Mouse (Mus musculus) midbrain, embryonic 14.5 days (tissue): ENCODE data around the gene Ctnnal1. TPM values are rescaled to one million over a fixed set of nuclear protein-coding genes. Genes with fewer than 3 reads are reported as not detected.
"Not testable (repeated sequence)": the region's sequence is repeated elsewhere in the genome, so short reads cannot be mapped to it uniquely, and the experiment has no call there.

Experiments
- ATAC-seq: fragments of 200-750 bp; cut with Nextera tagmentation; 2 replicates; pipeline ENCODE4 v1.8.0; 2017; ENCODE audit warnings: moderate number of reproducible peaks, moderate library complexity; ENCODE audit not compliant: low FRiP score, low TSS enrichment
- DNase-seq: peaks from one replicate; pipeline ENCODE4 v3.0.0-alpha.2; 2015
- H3K27ac ChIP-seq: fragments of 300-500 bp; sonication (generic); replicated peaks from 2 replicates; pipeline ENCODE4 v1.5.1; 2014; ENCODE audit warnings: mild to moderate bottlenecking, low read depth, low read length, moderate library complexity
- H3K27me3 ChIP-seq: fragments of 300-500 bp; sonication (generic); 2 replicates; pipeline ENCODE4 v1.6.1; 2014; ENCODE audit warnings: low read length, control low read depth, mixed read lengths; ENCODE audit not compliant: control insufficient read depth, insufficient read depth
- H3K36me3 ChIP-seq: fragments of 300-500 bp; sonication (generic); 2 replicates; pipeline ENCODE4 v1.6.1; 2014; ENCODE audit warnings: low read length, control low read depth; ENCODE audit not compliant: control insufficient read depth, insufficient read depth
- H3K4me1 ChIP-seq: fragments of 300-500 bp; sonication (generic); 2 replicates; pipeline ENCODE4 v1.6.1; 2014; ENCODE audit warnings: mild to moderate bottlenecking, antibody characterized with exemption, low read length, control low read depth; ENCODE audit not compliant: control insufficient read depth, insufficient read depth
- H3K4me2 ChIP-seq: fragments of 300-500 bp; sonication (generic); 2 replicates; pipeline ENCODE4 v1.6.1; 2014; ENCODE audit warnings: mild to moderate bottlenecking, low read length, moderate library complexity
- H3K4me3 ChIP-seq: fragments of 300-500 bp; sonication (generic); replicated peaks from 2 replicates; pipeline ENCODE4 v1.5.1; 2014; ENCODE audit warnings: low read depth, low read length
- H3K9ac ChIP-seq: fragments of 300-500 bp; sonication (generic); replicated peaks from 2 replicates; pipeline ENCODE4 v1.6.1; 2014; ENCODE audit warnings: mild to moderate bottlenecking, low read length, moderate library complexity
- H3K9me3 ChIP-seq: fragments of 300-500 bp; sonication (generic); 2 replicates; pipeline ENCODE4 v1.6.1; 2016; ENCODE audit warnings: low read length, control low read depth, mixed read lengths; ENCODE audit not compliant: control insufficient read depth
- WGBS: fragments of 180-500 bp; shearing (Covaris S2); extraction: QIAGEN DNeasy Blood & Tissue Kit; methylation state at CpG from one replicate; pipeline ENCODE4 v1.1.7; 2014; 5-methylcytosine and 5-hydroxymethylcytosine counted together
- polyA plus RNA-seq: library from polyadenylated mRNA; unstranded; fragments of >200 nt; fragmentation: Nextera tagmentation; extraction: Ambion mirVana; gene quantifications from 2 replicates; pipeline ENCODE4 v1.2.1, GENCODE M21; 2014

The Ctnnal1 gene
- polyA plus RNA-seq, 1 experiment from 2014 or later, result 13.0 TPM

- peaks cover 42% of the 10 kb centered on the region for H3K36me3 ChIP-seq
- no peak overlapping the region for H3K4me3 ChIP-seq
- ATAC-seq (no peak), DNase-seq (no peak)
- no peaks in the 10 kb centered on the region for H3K9me3 ChIP-seq
- no peak overlapping the region for H3K27ac ChIP-seq
- H3K4me1 ChIP-seq, result no peaks in the 10 kb centered on the region
- no peaks in the 10 kb centered on the region for H3K27me3 ChIP-seq
- no peak overlapping the region for H3K4me2 ChIP-seq
- H3K9ac ChIP-seq, result no peak overlapping the region
- 90% methylated on average over 8 of the region's 8 CpGs for WGBS
These were observed 34.2 kb upstream of the Ctnnal1 start for GRCm38 (mm10) chr4:56899216-56899615.

GRCm38 (mm10) chr4:56897511-56897910, 32.5 kb upstream of the Ctnnal1 start:
- Histone ChIP-seq H3K4me1 (no peaks in the 10 kb centered on the region), H3K9me3 (no peaks in the 10 kb centered on the region), H3K36me3 (peaks cover 26% of the 10 kb centered on the region), H3K4me3 (no peak overlapping the region), H3K27me3 (no peaks in the 10 kb centered on the region), H3K9ac (no peak overlapping the region), H3K4me2 (no peak overlapping the region), H3K27ac (no peak overlapping the region)
- 83% methylated on average over 3 of the region's 3 CpGs for WGBS
- no peak for ATAC-seq
- no peak for DNase-seq

- Histone ChIP-seq H3K27ac (no peak overlapping the region), H3K9me3 (no peaks in the 10 kb centered on the region), H3K4me1 (no peaks in the 10 kb centered on the region), H3K4me3 (no peak overlapping the region), H3K36me3 (peaks cover 22% of the 10 kb centered on the region), H3K4me2 (no peak overlapping the region), H3K27me3 (no peaks in the 10 kb centered on the region), H3K9ac (no peak overlapping the region)
- ATAC-seq (no peak), DNase-seq (no peak)
- 95% methylated on average over 3 of the region's 3 CpGs for WGBS
These were observed 29.2 kb upstream of the Ctnnal1 start for GRCm38 (mm10) chr4:56894196-56894595.

GRCm38 (mm10) chr4:56892501-56893115, 27.6 kb upstream of the Ctnnal1 start:
- H3K27me3 ChIP-seq, result no peaks in the 10 kb centered on the region
- H3K4me2 ChIP-seq, result no peak overlapping the region
- H3K36me3 ChIP-seq, result peaks cover 17% of the 10 kb centered on the region
- no peak overlapping the region for H3K4me3 ChIP-seq
- H3K4me1 ChIP-seq, result no peaks in the 10 kb centered on the region
- WGBS, result 94% methylated on average over 6 of the region's 6 CpGs
- no peak overlapping the region for H3K9ac ChIP-seq
- ATAC-seq, result no peak
- H3K27ac ChIP-seq, result no peak overlapping the region
- DNase-seq, result no peak
- H3K9me3 ChIP-seq, result no peaks in the 10 kb centered on the region

GRCm38 (mm10) chr4:56888483-56888882, 23.5 kb upstream of the Ctnnal1 start:
- WGBS, result 90% methylated on average over 5 of the region's 5 CpGs
- Histone ChIP-seq H3K4me3 (no peak overlapping the region), H3K4me2 (no peak overlapping the region), H3K27ac (no peak overlapping the region), H3K9ac (no peak overlapping the region), H3K4me1 (no peaks in the 10 kb centered on the region), H3K27me3 (no peaks in the 10 kb centered on the region), H3K9me3 (no peaks in the 10 kb centered on the region), H3K36me3 (peaks cover 22% of the 10 kb centered on the region)
- DNase-seq (no peak), ATAC-seq (no peak)

- no peak for ATAC-seq
- no peaks in the 10 kb centered on the region for H3K4me1 ChIP-seq
- no peak overlapping the region for H3K4me3 ChIP-seq
- no peak overlapping the region for H3K9ac ChIP-seq
- no peak for DNase-seq
- peaks cover 23% of the 10 kb centered on the region for H3K36me3 ChIP-seq
- H3K9me3 ChIP-seq, result no peaks in the 10 kb centered on the region
- H3K4me2 ChIP-seq, result no peak overlapping the region
- 93% methylated on average over 6 of the region's 6 CpGs for WGBS
- H3K27me3 ChIP-seq, result no peaks in the 10 kb centered on the region
- no peak overlapping the region for H3K27ac ChIP-seq
These were observed 21.4 kb upstream of the Ctnnal1 start for GRCm38 (mm10) chr4:56886286-56886979.

- no peak overlapping the region for H3K27ac ChIP-seq
- no peaks in the 10 kb centered on the region for H3K4me1 ChIP-seq
- peaks cover 21% of the 10 kb centered on the region for H3K36me3 ChIP-seq
- DNase-seq, result no peak
- H3K27me3 ChIP-seq, result no peaks in the 10 kb centered on the region
- no peak overlapping the region for H3K9ac ChIP-seq
- 89% methylated on average over 11 of the region's 11 CpGs for WGBS
- no peak overlapping the region for H3K4me3 ChIP-seq
- no peak for ATAC-seq
- H3K4me2 ChIP-seq, result no peak overlapping the region
- H3K9me3 ChIP-seq, result no peaks in the 10 kb centered on the region
These were observed 15.2 kb upstream of the Ctnnal1 start for GRCm38 (mm10) chr4:56880036-56880703.

GRCm38 (mm10) chr4:56878971-56879370, 14.0 kb upstream of the Ctnnal1 start:
- H3K4me3 ChIP-seq, result no peak overlapping the region
- WGBS, result 98% methylated on average over 7 of the region's 7 CpGs
- H3K9me3 ChIP-seq, result no peaks in the 10 kb centered on the region
- H3K27ac ChIP-seq, result no peak overlapping the region
- ATAC-seq (no peak), DNase-seq (no peak)
- H3K27me3 ChIP-seq, result no peaks in the 10 kb centered on the region
- H3K9ac ChIP-seq, result no peak overlapping the region
- no peaks in the 10 kb centered on the region for H3K4me1 ChIP-seq
- H3K4me2 ChIP-seq, result no peak overlapping the region
- H3K36me3 ChIP-seq, result peaks cover 19% of the 10 kb centered on the region

GRCm38 (mm10) chr4:56870541-56870940, 5.6 kb upstream of the Ctnnal1 start:
- not testable (repeated sequence) for H3K4me2 ChIP-seq, H3K27me3 ChIP-seq, H3K4me1 ChIP-seq, H3K36me3 ChIP-seq, H3K27ac ChIP-seq, H3K9me3 ChIP-seq, H3K4me3 ChIP-seq, ATAC-seq, H3K9ac ChIP-seq, DNase-seq
- 99% methylated on average over 11 of the region's 11 CpGs for WGBS
